Mouse (Mus musculus): Measurements from ENCODE around the gene Olfr5.

Gene Olfr5

GRCm38 (mm10) chr7:6486841-6487240 is at the start of gene Olfr5:
Gene Olfr5, minus strand, starts transcription at chr7:6486941.
- no peak for DNase-seq (ENCODE audit: low spot score)

GRCm38 (mm10) chr7:6526141-6526540 is 39.4 kb upstream of the Olfr5 start:
- DNase-seq (ENCODE audit: low spot score): no peak

- DNase-seq (ENCODE audit: low spot score): no peak
Observed at GRCm38 (mm10) chr7:6525001-6525400, 38.3 kb upstream of the Olfr5 start.

GRCm38 (mm10) chr7:6522850-6523249 is 36.1 kb upstream of the Olfr5 start, which contains the start of gene Olfr1349:
Gene Olfr1349, minus strand, starts transcription at chr7:6522950.
- no peak for DNase-seq (ENCODE audit: low spot score)

GRCm38 (mm10) chr7:6521666-6522065 is 34.9 kb upstream of the Olfr5 start:
- DNase-seq (ENCODE audit: low spot score): no peak

GRCm38 (mm10) chr7:6508648-6509047 is 21.9 kb upstream of the Olfr5 start, which contains the start of gene Olfr1348:
Gene Olfr1348, minus strand, starts transcription at chr7:6508748.
- no peak for DNase-seq (ENCODE audit: low spot score)

GRCm38 (mm10) chr7:6499655-6500054 is 12.9 kb upstream of the Olfr5 start, which contains the start of gene Olfr1347:
Gene Olfr1347, minus strand, starts transcription at chr7:6499755.
- DNase-seq (ENCODE audit: low spot score): no peak

- DNase-seq (ENCODE audit: low spot score): peak; percentile 6
Observed at GRCm38 (mm10) chr7:6477633-6478032, 9.1 kb downstream of the Olfr5 start.

GRCm38 (mm10) chr7:6466951-6467350 is 19.8 kb downstream of the Olfr5 start, which contains the start of gene Olfr1346:
Gene Olfr1346, plus strand, starts transcription at chr7:6467101.
- DNase-seq (ENCODE audit: low spot score): no peak

GRCm38 (mm10) chr7:6456399-6456798 is 30.3 kb downstream of the Olfr5 start:
- no peak for DNase-seq (ENCODE audit: low spot score)

GRCm38 (mm10) chr7:6455868-6456267 is 30.9 kb downstream of the Olfr5 start, which contains the start of gene Olfr1336:
Gene Olfr1336, plus strand, starts transcription at chr7:6456168.
- no peak for DNase-seq (ENCODE audit: low spot score)

- DNase-seq (ENCODE audit: low spot score): no peak
Observed at GRCm38 (mm10) chr7:6447771-6448170, 39.0 kb downstream of the Olfr5 start.

- DNase-seq (ENCODE audit: low spot score): no peak
Observed at GRCm38 (mm10) chr7:6441173-6441572, 45.6 kb downstream of the Olfr5 start.

GRCm38 (mm10) chr7:6438388-6438787 is 48.4 kb downstream of the Olfr5 start, which contains the start of gene Olfr1344:
Gene Olfr1344, plus strand, starts transcription at chr7:6438688.
- DNase-seq (ENCODE audit: low spot score): no peak

- DNase-seq (ENCODE audit: low spot score): no peak
Observed at GRCm38 (mm10) chr7:6430342-6430741, 56.4 kb downstream of the Olfr5 start.

GRCm38 (mm10) chr7:6429381-6429780 is 57.4 kb downstream of the Olfr5 start:
- no peak for DNase-seq (ENCODE audit: low spot score)

Data from ovary, adult 18-20 months (tissue).